18 mouse cellular contexts compared by ENCODE assay signal in genomic region chr1:51445161-51445853, GRCm38 (mm10). TPM values are rescaled to one million over a fixed set of nuclear protein-coding genes. Genes with fewer than 3 reads are reported as not detected.
DNase-seq lines count a peak whose midpoint lies in the region; ATAC-seq and TF ChIP-seq lines count a peak whose summit lies in the region.
"Had no signal": no experiment of that assay in that cellular context is flagged by ENCODE, and none has a peak within 500 bp of the region (broad histone marks: within the 10 kb centered on the region; RNA-seq: fewer than 3 reads in every experiment).

No protein-coding gene starts in this region.

- dilution Hi-C loops in CH12.LX (cut with MboI; ENCODE audit: extremely low pct_ligation_motif_present, extremely low pct_unique_long_range_greater_than_20kb, low sequenced_read_pairs), result no loop called here

- no peak for TF ChIP-seq RAD21 in CH12.LX (IDR thresholded peaks at IDR 0.05; ENCODE audit: low read depth, low read length)

- no peak overlapping the region for H3K4me3 ChIP-seq in hindbrain, embryonic 13.5 days
- no peak overlapping the region for H3K4me3 ChIP-seq in hindbrain, embryonic 11.5 days (ENCODE audit: low read depth, low read length)
- H3K4me3 ChIP-seq in kidney, embryonic 14.5 days (ENCODE audit: low read length), result no peak overlapping the region
- H3K4me3 ChIP-seq in CH12.LX (replicated peaks in 1 of 3; ENCODE audit: low read depth in 2 of 3, low read length in 2 of 3, poor library complexity in 1 of 3), result no peak overlapping the region
- H3K4me3 ChIP-seq in limb, embryonic 15.5 days, result no peak overlapping the region
- H3K4me3 ChIP-seq in forebrain, embryonic 11.5 days (ENCODE audit: low read depth, low read length), result no peak overlapping the region
- H3K4me3 ChIP-seq: embryonic facial prominence, embryonic 15.5 days; gastrocnemius, adult 2 months; neural tube, embryonic 12.5 days had no signal

- 0 out of 2 replicates have a peak, but pooled peaks have one; percentile 21 for ATAC-seq in hindbrain, embryonic 13.5 days (ENCODE audit: low FRiP score)
- no peak for ATAC-seq in hindbrain, embryonic 11.5 days (ENCODE audit: low FRiP score)
- peak; percentile 62; the same call in 1 of the 2 replicates for ATAC-seq in kidney, embryonic 14.5 days (ENCODE audit: low FRiP score, low TSS enrichment)
- no peak for ATAC-seq in limb, embryonic 15.5 days (ENCODE audit: insufficient number of reproducible peaks, low FRiP score, low TSS enrichment, low read depth)
- no peak for ATAC-seq in forebrain, embryonic 11.5 days (replicated peaks; ENCODE audit: low FRiP score)
- ATAC-seq: inflammation-experienced regulatory T-cells, adult 6 months had no signal

- no peaks in the 10 kb centered on the region for H3K79me2 ChIP-seq in CH12.LX (replicated peaks; ENCODE audit: control insufficient read depth, extremely low read depth, insufficient read depth, poor library complexity, severe bottlenecking)

- TF ChIP-seq EP300 in CH12.LX (IDR thresholded peaks at IDR 0.05; ENCODE audit: low read length), result peak; percentile 77

- DNase-seq in hindbrain, embryonic 11.5 days (ENCODE audit: low spot score), result no peak
- no peak for DNase-seq in kidney, postnatal 14 days
- DNase-seq in CH12.LX (ENCODE audit: extremely low read depth), result peak; percentile 62
- DNase-seq in forebrain, embryonic 11.5 days (ENCODE audit: low spot score), result no peak
- DNase-seq: B cell, adult 2 months; gastrocnemius, adult 2 months; heart, postnatal 36 days; lung, adult 18-20 months; lung, postnatal 14 days; right cerebral cortex, postnatal 25 days; thymus, postnatal 36 days had no signal

- no peak for TF ChIP-seq POLR2A in CH12.LX (IDR thresholded peaks at IDR 0.05; ENCODE audit: low read depth, low read length)

- no peak overlapping the region for H3K27ac ChIP-seq in hindbrain, embryonic 13.5 days
- no peak overlapping the region for H3K27ac ChIP-seq in hindbrain, embryonic 11.5 days (ENCODE audit: low read depth, low read length)
- H3K27ac ChIP-seq in kidney, embryonic 14.5 days (ENCODE audit: low read depth, low read length), result no peak overlapping the region
- H3K27ac ChIP-seq in CH12.LX (ENCODE audit: insufficient read depth, low read depth), result no peak overlapping the region
- peak overlapping the region; percentile 12; the same call in 1 of the 2 replicates for H3K27ac ChIP-seq in limb, embryonic 15.5 days
- no peak overlapping the region for H3K27ac ChIP-seq in forebrain, embryonic 11.5 days (ENCODE audit: low read depth, low read length)
- H3K27ac ChIP-seq: embryonic facial prominence, embryonic 15.5 days; gastrocnemius, adult 2 months; neural tube, embryonic 12.5 days had no signal

- TF ChIP-seq CTCF in CH12.LX (conservative IDR thresholded peaks at IDR 0.05 in 1 of 2, IDR thresholded peaks at IDR 0.05 in 1 of 2; ENCODE audit: low read depth in 2 of 2, low read length in 2 of 2), result no peak

- no peaks in the 10 kb centered on the region for H3K36me3 ChIP-seq in hindbrain, embryonic 13.5 days
- H3K36me3 ChIP-seq in hindbrain, embryonic 11.5 days (ENCODE audit: control insufficient read depth, insufficient read depth, low read length), result no peaks in the 10 kb centered on the region
- no peaks in the 10 kb centered on the region for H3K36me3 ChIP-seq in kidney, embryonic 14.5 days (ENCODE audit: control insufficient read depth, insufficient read depth, low read length)
- H3K36me3 ChIP-seq in CH12.LX (replicated peaks in 1 of 2; ENCODE audit: control insufficient read depth in 1 of 2, insufficient read depth in 1 of 2, low read length in 1 of 2), result no peaks in the 10 kb centered on the region
- no peaks in the 10 kb centered on the region for H3K36me3 ChIP-seq in limb, embryonic 15.5 days
- H3K36me3 ChIP-seq in forebrain, embryonic 11.5 days (ENCODE audit: control insufficient read depth, insufficient read depth, low read length), result no peaks in the 10 kb centered on the region
- H3K36me3 ChIP-seq: embryonic facial prominence, embryonic 15.5 days; neural tube, embryonic 12.5 days had no signal

- peaks cover 8% of the 10 kb centered on the region for H3K4me1 ChIP-seq in hindbrain, embryonic 13.5 days (replicated peaks)
- H3K4me1 ChIP-seq in hindbrain, embryonic 11.5 days (replicated peaks; ENCODE audit: control insufficient read depth, insufficient read depth, low read length), result no peaks in the 10 kb centered on the region
- H3K4me1 ChIP-seq in kidney, embryonic 14.5 days (ENCODE audit: control insufficient read depth, insufficient read depth, low read length), result no peaks in the 10 kb centered on the region; the same call in 1 of the 2 replicates
- H3K4me1 ChIP-seq in CH12.LX (ENCODE audit: control insufficient read depth in 1 of 2, insufficient read depth in 2 of 2), result peaks cover 14 to 30% of the 10 kb centered on the region in 2 experiments
- peaks cover 3% of the 10 kb centered on the region; the same call in 1 of the 2 replicates for H3K4me1 ChIP-seq in limb, embryonic 15.5 days
- no peaks in the 10 kb centered on the region for H3K4me1 ChIP-seq in forebrain, embryonic 11.5 days (replicated peaks; ENCODE audit: control insufficient read depth, insufficient read depth, low read length)
- H3K4me1 ChIP-seq: embryonic facial prominence, embryonic 15.5 days; neural tube, embryonic 12.5 days had no signal

- no peaks in the 10 kb centered on the region for H3K9me3 ChIP-seq in hindbrain, embryonic 13.5 days
- H3K9me3 ChIP-seq in hindbrain, embryonic 11.5 days (ENCODE audit: control insufficient read depth, low read length), result no peaks in the 10 kb centered on the region
- no peaks in the 10 kb centered on the region for H3K9me3 ChIP-seq in kidney, embryonic 14.5 days (ENCODE audit: control insufficient read depth, low read length)
- no peaks in the 10 kb centered on the region for H3K9me3 ChIP-seq in CH12.LX (replicated peaks; ENCODE audit: low read length)
- no peaks in the 10 kb centered on the region for H3K9me3 ChIP-seq in limb, embryonic 15.5 days
- H3K9me3 ChIP-seq in forebrain, embryonic 11.5 days (ENCODE audit: control insufficient read depth, low read length), result no peaks in the 10 kb centered on the region
- H3K9me3 ChIP-seq: embryonic facial prominence, embryonic 15.5 days; neural tube, embryonic 12.5 days had no signal

- WGBS in hindbrain, embryonic 13.5 days, result 57% methylated on average over 5 of the region's 5 CpGs
- 52% methylated on average over 5 of the region's 5 CpGs for WGBS in hindbrain, embryonic 11.5 days
- WGBS in kidney, embryonic 14.5 days, result 39% methylated on average over 5 of the region's 5 CpGs
- 57% methylated on average over 5 of the region's 5 CpGs for WGBS in limb, embryonic 15.5 days
- 49% methylated on average over 5 of the region's 5 CpGs for whole genome bisulfite sequencing in forebrain, embryonic 11.5 days

- no peak overlapping the region for H3K4me2 ChIP-seq in hindbrain, embryonic 13.5 days
- no peak overlapping the region for H3K4me2 ChIP-seq in hindbrain, embryonic 11.5 days (replicated peaks; ENCODE audit: low read depth, low read length)
- no peak overlapping the region for H3K4me2 ChIP-seq in kidney, embryonic 14.5 days (replicated peaks; ENCODE audit: low read depth, low read length)
- no peak overlapping the region for H3K4me2 ChIP-seq in CH12.LX (ENCODE audit: insufficient read depth, low read depth, poor library complexity, severe bottlenecking)
- no peak overlapping the region for H3K4me2 ChIP-seq in limb, embryonic 15.5 days
- no peak overlapping the region for H3K4me2 ChIP-seq in forebrain, embryonic 11.5 days (ENCODE audit: low read depth, low read length, severe bottlenecking)
- H3K4me2 ChIP-seq: embryonic facial prominence, embryonic 15.5 days; neural tube, embryonic 12.5 days had no signal

- H3K9ac ChIP-seq in hindbrain, embryonic 13.5 days, result no peak overlapping the region
- H3K9ac ChIP-seq in hindbrain, embryonic 11.5 days (ENCODE audit: low read depth, low read length), result no peak overlapping the region
- no peak overlapping the region for H3K9ac ChIP-seq in kidney, embryonic 14.5 days (ENCODE audit: low read depth, low read length)
- no peak overlapping the region for H3K9ac ChIP-seq in CH12.LX (ENCODE audit: insufficient read depth, low read depth)
- no peak overlapping the region for H3K9ac ChIP-seq in limb, embryonic 15.5 days
- H3K9ac ChIP-seq in forebrain, embryonic 11.5 days (ENCODE audit: low read length), result no peak overlapping the region
- H3K9ac ChIP-seq: embryonic facial prominence, embryonic 15.5 days; forebrain, postnatal 0 days; neural tube, embryonic 12.5 days had no signal

- in situ Hi-C loops in CH12.LX (cut with MboI; ENCODE audit: low pct_ligation_motif_present, low pct_unique_long_range_greater_than_20kb, low sequenced_read_pairs), result no loop called here

- H3K27me3 ChIP-seq in hindbrain, embryonic 13.5 days, result no peaks in the 10 kb centered on the region
- no peaks in the 10 kb centered on the region for H3K27me3 ChIP-seq in hindbrain, embryonic 11.5 days (ENCODE audit: control insufficient read depth, insufficient read depth, low read length)
- H3K27me3 ChIP-seq in kidney, embryonic 14.5 days (ENCODE audit: control insufficient read depth, insufficient read depth, low read length), result no peaks in the 10 kb centered on the region
- no peaks in the 10 kb centered on the region for H3K27me3 ChIP-seq in CH12.LX (replicated peaks)
- H3K27me3 ChIP-seq in limb, embryonic 15.5 days, result no peaks in the 10 kb centered on the region
- H3K27me3 ChIP-seq in forebrain, embryonic 11.5 days (ENCODE audit: control insufficient read depth, insufficient read depth, low read length), result no peaks in the 10 kb centered on the region
- H3K27me3 ChIP-seq: embryonic facial prominence, embryonic 15.5 days; neural tube, embryonic 12.5 days had no signal

TF ChIP-seq in CH12.LX, 34 proteins besides CTCF, POLR2A, EP300 and RAD21 (continues in another document):
- TF ChIP-seq TBP (conservative IDR thresholded peaks at IDR 0.05; ENCODE audit: low read depth, low read length), result no peak
- peak; percentile 61 for TF ChIP-seq BHLHE40 (IDR thresholded peaks at IDR 0.05; ENCODE audit: low read depth, low read length)
- TF ChIP-seq CHD1 (IDR thresholded peaks at IDR 0.05; ENCODE audit: low read depth, low read length), result no peak
- TF ChIP-seq TCF12 (IDR thresholded peaks at IDR 0.05; ENCODE audit: low read depth, low read length), result peak; percentile 43; the same call in 1 of the 2 replicates
- peak; percentile 53; the same call in 1 of the 2 replicates for TF ChIP-seq MEF2A (IDR thresholded peaks at IDR 0.05; ENCODE audit: borderline replicate concordance, low read depth, low read length)
- peak; percentile 40 for TF ChIP-seq ETS1 (conservative IDR thresholded peaks at IDR 0.05; ENCODE audit: low read depth, low read length)

RNA-seq across cellular contexts. Expression of gene Nabp1, which starts 32.9 kb away (rescaled TPM):
- polyA plus RNA-seq in hindbrain, embryonic 13.5 days (2015; fragmentation: Nextera tagmentation; extraction: Ambion mirVana), result 7.5 and 7.8 TPM in 2 replicates
- polyA plus RNA-seq in hindbrain, embryonic 11.5 days (2014; fragmentation: Nextera tagmentation; extraction: Ambion mirVana), result 9.0 and 10.9 TPM in 2 replicates
- 10.6 and 14.5 TPM in 2 replicates for polyA plus RNA-seq in kidney, embryonic 14.5 days (2014; fragmentation: Nextera tagmentation; extraction: Ambion mirVana)
- total RNA-seq in CH12.LX (2012; rRNA removed) (32.7 and 37.8 TPM in 2 replicates), CH12.LX (2014; rRNA removed) (51.0 and 52.0 TPM in 2 replicates)
- 33.7 and 48.7 TPM in 2 replicates for polyA plus RNA-seq in CH12.LX (2012; ENCODE audit: insufficient read length, low read depth)
- 11.6 and 12.2 TPM in 2 replicates for polyA plus RNA-seq in limb, embryonic 15.5 days (2015; fragmentation: Nextera tagmentation; extraction: Ambion mirVana)
- polyA plus RNA-seq in forebrain, embryonic 11.5 days (2014; fragmentation: Nextera tagmentation; extraction: Ambion mirVana), result 5.5 and 8.2 TPM in 2 replicates

Comparison
In these comparisons a context has a peak if more than half of its experiments do, and no peak if none do; other contexts are left out.
1. ATAC-seq: peak in hindbrain, embryonic 13.5 days (single experiment) and kidney, embryonic 14.5 days (single experiment); none in hindbrain, embryonic 11.5 days (single experiment), limb, embryonic 15.5 days (single experiment) and forebrain, embryonic 11.5 days (single experiment).